Mouse (Mus musculus): ENCODE measurements at regions not wholly inside any gene's neighbourhood (a gene's known extent, or its start where the extent isn't known, plus 50 kb on each side); places are given as distances from the start of the nearest gene placed in this dataset.

- Histone ChIP-seq H3K27me3 (no peaks in the 10 kb centered on the region), H3K27ac (replicated peaks) (peak overlapping the region; percentile 82), H3K9me3 (no peaks in the 10 kb centered on the region), H3K36me3 (no peaks in the 10 kb centered on the region), H3K4me1 (peaks cover 15% of the 10 kb centered on the region), H3K4me2 (replicated peaks) (no peak overlapping the region), H3K9ac (replicated peaks) (no peak overlapping the region), H3K4me3 (no peak overlapping the region)
- WGBS = 57% methylated on average over 11 of the region's 11 CpGs
- ATAC-seq (replicated peaks) = 0 out of 2 replicates have a peak, but pooled peaks have one; percentile 41
Observed at GRCm38 (mm10) chr2:34033212-34033611, 145.5 kb upstream of the Mvb12b start.

GRCm38 (mm10) chr2:34031421-34031820 lies 143.7 kb upstream of the Mvb12b start:
- Histone ChIP-seq H3K4me3 (no peak overlapping the region), H3K4me1 (peaks cover 28% of the 10 kb centered on the region), H3K9me3 (no peaks in the 10 kb centered on the region), H3K36me3 (no peaks in the 10 kb centered on the region), H3K9ac (replicated peaks) (no peak overlapping the region), H3K27ac (replicated peaks) (peak overlapping the region; percentile 21), H3K4me2 (replicated peaks) (no peak overlapping the region; the same call in 1 of the 2 replicates), H3K27me3 (no peaks in the 10 kb centered on the region)
- no peak for ATAC-seq (replicated peaks)
- WGBS = 15% methylated on average over 7 of the region's 7 CpGs

GRCm38 (mm10) chr2:34031001-34031412 lies 143.3 kb upstream of the Mvb12b start:
- Histone ChIP-seq H3K4me2 (replicated peaks) (no peak overlapping the region; the same call in 1 of the 2 replicates), H3K27ac (replicated peaks) (peak overlapping the region; percentile 21), H3K27me3 (no peaks in the 10 kb centered on the region), H3K9me3 (no peaks in the 10 kb centered on the region), H3K36me3 (no peaks in the 10 kb centered on the region), H3K4me1 (peaks cover 28% of the 10 kb centered on the region), H3K4me3 (no peak overlapping the region), H3K9ac (replicated peaks) (no peak overlapping the region)
- WGBS = 7% methylated on average over 11 of the region's 11 CpGs
- no peak for ATAC-seq (replicated peaks)

GRCm38 (mm10) chr2:34027445-34027844 lies 139.7 kb upstream of the Mvb12b start:
- Histone ChIP-seq H3K4me1 (peaks cover 26% of the 10 kb centered on the region), H3K4me2 (replicated peaks) (no peak overlapping the region; the same call in 1 of the 2 replicates), H3K4me3 (no peak overlapping the region), H3K27me3 (no peaks in the 10 kb centered on the region), H3K27ac (replicated peaks) (peak overlapping the region; percentile 73), H3K36me3 (no peaks in the 10 kb centered on the region), H3K9me3 (no peaks in the 10 kb centered on the region), H3K9ac (replicated peaks) (no peak overlapping the region)
- ATAC-seq (replicated peaks) = peak; percentile 85
- WGBS = 21% methylated on average over 9 of the region's 9 CpGs

- H3K9ac ChIP-seq (replicated peaks) = no peak overlapping the region
- 82% methylated on average over 16 of the region's 16 CpGs for WGBS
- no peak overlapping the region for H3K4me3 ChIP-seq
- no peaks in the 10 kb centered on the region for H3K36me3 ChIP-seq
- peak; percentile 55 for ATAC-seq (replicated peaks)
- H3K27ac ChIP-seq (replicated peaks) = peak overlapping the region; percentile 73
- H3K4me2 ChIP-seq (replicated peaks) = no peak overlapping the region
- no peaks in the 10 kb centered on the region for H3K27me3 ChIP-seq
- peaks cover 25% of the 10 kb centered on the region for H3K4me1 ChIP-seq
- no peaks in the 10 kb centered on the region for H3K9me3 ChIP-seq
Observed at GRCm38 (mm10) chr2:34026566-34027360, 139.0 kb upstream of the Mvb12b start.

GRCm38 (mm10) chr2:34025715-34026360 lies 138.1 kb upstream of the Mvb12b start:
- Histone ChIP-seq H3K9me3 (no peaks in the 10 kb centered on the region), H3K4me2 (replicated peaks) (no peak overlapping the region), H3K27ac (replicated peaks) (no peak overlapping the region), H3K27me3 (no peaks in the 10 kb centered on the region), H3K9ac (replicated peaks) (no peak overlapping the region), H3K36me3 (no peaks in the 10 kb centered on the region), H3K4me3 (no peak overlapping the region), H3K4me1 (peaks cover 15% of the 10 kb centered on the region)
- WGBS = 54% methylated on average over 10 of the region's 10 CpGs
- ATAC-seq (replicated peaks) = no peak

GRCm38 (mm10) chr2:34017142-34017453 lies 129.4 kb upstream of the Mvb12b start:
- ATAC-seq (replicated peaks) = peak; percentile 48
- H3K9me3 ChIP-seq = no peaks in the 10 kb centered on the region
- H3K36me3 ChIP-seq = no peaks in the 10 kb centered on the region
- H3K27me3 ChIP-seq = no peaks in the 10 kb centered on the region
- H3K4me2 ChIP-seq (replicated peaks) = no peak overlapping the region
- peaks cover 27% of the 10 kb centered on the region for H3K4me1 ChIP-seq
- WGBS = 48% methylated on average over 5 of the region's 5 CpGs
- H3K27ac ChIP-seq (replicated peaks) = peak overlapping the region; percentile 73
- H3K4me3 ChIP-seq = no peak overlapping the region
- H3K9ac ChIP-seq (replicated peaks) = no peak overlapping the region

- no peak overlapping the region for H3K4me3 ChIP-seq
Observed at GRCm38 (mm10) chr2:34016350-34017141, 128.8 kb upstream of the Mvb12b start.

GRCm38 (mm10) chr2:34015640-34015995 lies 127.9 kb upstream of the Mvb12b start:
- Histone ChIP-seq H3K9ac (replicated peaks) (no peak overlapping the region), H3K4me2 (replicated peaks) (no peak overlapping the region), H3K9me3 (no peaks in the 10 kb centered on the region), H3K36me3 (no peaks in the 10 kb centered on the region), H3K27me3 (no peaks in the 10 kb centered on the region), H3K4me3 (no peak overlapping the region), H3K27ac (replicated peaks) (peak overlapping the region; percentile 73), H3K4me1 (peaks cover 27% of the 10 kb centered on the region)
- 79% methylated on average over 7 of the region's 7 CpGs for WGBS
- ATAC-seq (replicated peaks) = no peak

More at GRCm38 (mm10) chr2:34016350-34017141, 128.8 kb upstream of the Mvb12b start:
- H3K27me3 ChIP-seq = no peaks in the 10 kb centered on the region
- H3K4me1 ChIP-seq = peaks cover 27% of the 10 kb centered on the region
- peak overlapping the region; percentile 23 for H3K4me2 ChIP-seq (replicated peaks)
- no peaks in the 10 kb centered on the region for H3K36me3 ChIP-seq
- H3K9ac ChIP-seq (replicated peaks) = no peak overlapping the region
- peak; percentile 77 for ATAC-seq (replicated peaks)
- peak overlapping the region; percentile 73 for H3K27ac ChIP-seq (replicated peaks)
- WGBS = 8% methylated on average over 20 of the region's 20 CpGs
- H3K9me3 ChIP-seq = no peaks in the 10 kb centered on the region

- Histone ChIP-seq H3K4me1 (peaks cover 27% of the 10 kb centered on the region), H3K4me3 (no peak overlapping the region), H3K27ac (replicated peaks) (peak overlapping the region; percentile 73), H3K9ac (replicated peaks) (no peak overlapping the region), H3K9me3 (no peaks in the 10 kb centered on the region), H3K4me2 (replicated peaks) (no peak overlapping the region), H3K36me3 (no peaks in the 10 kb centered on the region), H3K27me3 (no peaks in the 10 kb centered on the region)
- WGBS = 39% methylated on average over 8 of the region's 8 CpGs
- no peak for ATAC-seq (replicated peaks)
Observed at GRCm38 (mm10) chr2:34014868-34015639, 127.3 kb upstream of the Mvb12b start.

GRCm38 (mm10) chr2:34010166-34010565 lies 122.4 kb upstream of the Mvb12b start:
- Histone ChIP-seq H3K27me3 (no peaks in the 10 kb centered on the region), H3K4me2 (replicated peaks) (no peak overlapping the region), H3K9me3 (no peaks in the 10 kb centered on the region), H3K27ac (replicated peaks) (no peak overlapping the region), H3K36me3 (no peaks in the 10 kb centered on the region), H3K4me3 (no peak overlapping the region), H3K9ac (replicated peaks) (no peak overlapping the region), H3K4me1 (peaks cover 5% of the 10 kb centered on the region; the same call in 1 of the 2 replicates)
- WGBS = 66% methylated on average over 1 of the region's 1 CpGs
- ATAC-seq (replicated peaks) = no peak
